In genomic region chr7:111658579-111658978, GRCm38 (mm10) we compare ENCODE assay signal across 13 mouse cellular contexts.
"Had no signal": no experiment of that assay in that cellular context is flagged by ENCODE, and none has a peak within 500 bp of the region (broad histone marks: within the 10 kb centered on the region; RNA-seq: fewer than 3 reads in every experiment).

No protein-coding gene starts in this region.

- H3K4me3 ChIP-seq: kidney, embryonic 15.5 days; limb, embryonic 12.5 days; midbrain, embryonic 13.5 days; neural tube, embryonic 15.5 days had no signal

- H3K27ac ChIP-seq: kidney, embryonic 15.5 days; limb, embryonic 12.5 days; liver, embryonic 14.5 days; midbrain, embryonic 13.5 days; neural tube, embryonic 15.5 days had no signal

- DNase-seq: kidney, postnatal 14 days; layer of hippocampus, postnatal 36 days; lung, adult 2 months; lung, postnatal 36 days; spleen, adult 18-20 months; thymus, adult 2 months; thymus, postnatal 25 days had no signal

- H3K9ac ChIP-seq: kidney, embryonic 15.5 days; limb, embryonic 12.5 days; liver, embryonic 14.5 days; midbrain, embryonic 13.5 days; neural tube, embryonic 15.5 days had no signal

- ATAC-seq: lung, postnatal 0 days; midbrain, embryonic 13.5 days had no signal

- H3K27me3 ChIP-seq: kidney, embryonic 15.5 days; limb, embryonic 12.5 days; midbrain, embryonic 13.5 days; neural tube, embryonic 15.5 days had no signal

- H3K36me3 ChIP-seq: kidney, embryonic 15.5 days; limb, embryonic 12.5 days; midbrain, embryonic 13.5 days; neural tube, embryonic 15.5 days had no signal

- H3K4me2 ChIP-seq: kidney, embryonic 15.5 days; limb, embryonic 12.5 days; midbrain, embryonic 13.5 days; neural tube, embryonic 15.5 days had no signal

- H3K9me3 ChIP-seq: kidney, embryonic 15.5 days; limb, embryonic 12.5 days; midbrain, embryonic 13.5 days; neural tube, embryonic 15.5 days had no signal
